Mouse (Mus musculus) lung, postnatal 0 days (tissue): ENCODE measurements at regions not wholly inside any gene's neighbourhood (a gene's known extent, or its start where the extent isn't known, plus 50 kb on each side); places are given as distances from the start of the nearest gene placed in this dataset.

Source experiments
- ATAC-seq: fragments of 200-750 bp; cut with Nextera tagmentation; 2 replicates; pipeline ENCODE4 v1.8.0; 2017; ENCODE audit warnings: moderate library complexity
- DNase-seq: peaks from one replicate; pipeline ENCODE4 v3.0.0-alpha.2; 2016; ENCODE audit warnings: low spot score
- H3K27ac ChIP-seq: fragments of 300-500 bp; sonication (generic); 2 replicates; pipeline ENCODE4 v1.5.1; 2014; ENCODE audit warnings: antibody characterized with exemption, mild to moderate bottlenecking, low read length, mixed read lengths
- H3K27me3 ChIP-seq: fragments of 300-500 bp; sonication (generic); replicated peaks from 2 replicates; pipeline ENCODE4 v1.6.1; 2014; ENCODE audit warnings: low read length, mixed read lengths; ENCODE audit not compliant: insufficient read depth
- H3K36me3 ChIP-seq: fragments of 300-500 bp; sonication (generic); 2 replicates; pipeline ENCODE4 v1.6.1; 2014; ENCODE audit warnings: low read length, mixed read lengths; ENCODE audit not compliant: insufficient read depth
- H3K4me1 ChIP-seq: fragments of 300-500 bp; sonication (generic); 2 replicates; pipeline ENCODE4 v1.6.1; 2014; ENCODE audit warnings: antibody characterized with exemption, low read depth, low read length, mixed read lengths; ENCODE audit not compliant: insufficient read depth
- H3K4me2 ChIP-seq: fragments of 300-500 bp; sonication (generic); replicated peaks from 2 replicates; pipeline ENCODE4 v1.6.1; 2014; ENCODE audit warnings: low read depth, mild to moderate bottlenecking, low read length, moderate library complexity, mixed read lengths
- H3K4me3 ChIP-seq: fragments of 300-500 bp; sonication (generic); 2 replicates; pipeline ENCODE4 v1.5.1; 2014; ENCODE audit warnings: low read depth, low read length
- H3K9ac ChIP-seq: fragments of 300-500 bp; sonication (generic); replicated peaks from 2 replicates; pipeline ENCODE4 v1.6.1; 2014; ENCODE audit warnings: low read depth, mild to moderate bottlenecking
- H3K9me3 ChIP-seq: fragments of 300-500 bp; sonication (generic); 2 replicates; pipeline ENCODE4 v1.6.1; 2016; ENCODE audit warnings: low read length, mixed read lengths
- CTCF ChIP-seq: IDR thresholded peaks from 2 replicates; pipeline ENCODE4 v1.5.1; 2016; ENCODE audit warnings: antibody characterized with exemption, mild to moderate bottlenecking
- EP300 ChIP-seq: IDR thresholded peaks from 2 replicates; pipeline ENCODE4 v1.6.1; 2016; ENCODE audit warnings: antibody characterized with exemption, mild to moderate bottlenecking, control low read depth
- WGBS: fragments of 180-500 bp; shearing (Covaris S2); extraction: QIAGEN DNeasy Blood & Tissue Kit; methylation state at CpG from one replicate; pipeline ENCODE4 v1.1.7; 2014; 5-methylcytosine and 5-hydroxymethylcytosine counted together

DNA sequence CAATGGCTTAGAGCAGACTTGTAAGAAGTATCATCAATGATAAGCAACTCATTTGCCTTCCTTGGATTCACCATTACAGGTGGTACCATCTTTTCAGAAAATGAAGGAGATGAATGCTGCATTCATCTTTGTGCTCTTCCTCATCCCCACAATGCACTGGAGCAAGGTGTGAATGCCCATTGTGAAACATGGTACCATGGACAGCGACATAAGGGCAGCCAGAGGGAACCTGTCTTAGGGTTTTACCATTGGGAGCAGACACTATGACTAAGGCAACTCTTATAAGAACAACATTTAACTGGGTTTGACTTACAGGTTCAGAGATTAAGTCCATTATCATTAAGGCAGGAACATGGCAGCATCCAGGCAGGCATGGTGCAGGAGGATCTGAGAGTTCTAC is 60.1 kb upstream of the Kcnj6 start:
- no peak overlapping the region for H3K27ac ChIP-seq
- H3K4me2 ChIP-seq: no peak overlapping the region
- WGBS: 17% methylated on average over 1 of the region's 1 CpGs
- H3K9me3 ChIP-seq: no peaks in the 10 kb centered on the region
- no peaks in the 10 kb centered on the region for H3K4me1 ChIP-seq
- TF ChIP-seq CTCF (no peak), EP300 (no peak)
- ATAC-seq (no peak), DNase-seq (no peak)
- no peak overlapping the region for H3K4me3 ChIP-seq
- H3K9ac ChIP-seq: no peak overlapping the region
- H3K36me3 ChIP-seq: no peaks in the 10 kb centered on the region
- no peaks in the 10 kb centered on the region for H3K27me3 ChIP-seq

GRCm38 (mm10) chr16:95064423-95064822 is 66.9 kb upstream of the Kcnj6 start:
- no peak overlapping the region for H3K9ac ChIP-seq
- TF ChIP-seq CTCF (no peak), EP300 (no peak)
- H3K4me1 ChIP-seq: no peaks in the 10 kb centered on the region
- no peak overlapping the region for H3K4me3 ChIP-seq
- H3K36me3 ChIP-seq: no peaks in the 10 kb centered on the region
- no peaks in the 10 kb centered on the region for H3K9me3 ChIP-seq
- no peak overlapping the region for H3K4me2 ChIP-seq
- ATAC-seq (no peak), DNase-seq (no peak)
- H3K27me3 ChIP-seq: no peaks in the 10 kb centered on the region
- 85% methylated on average over 6 of the region's 6 CpGs for WGBS
- no peak overlapping the region for H3K27ac ChIP-seq

DNA sequence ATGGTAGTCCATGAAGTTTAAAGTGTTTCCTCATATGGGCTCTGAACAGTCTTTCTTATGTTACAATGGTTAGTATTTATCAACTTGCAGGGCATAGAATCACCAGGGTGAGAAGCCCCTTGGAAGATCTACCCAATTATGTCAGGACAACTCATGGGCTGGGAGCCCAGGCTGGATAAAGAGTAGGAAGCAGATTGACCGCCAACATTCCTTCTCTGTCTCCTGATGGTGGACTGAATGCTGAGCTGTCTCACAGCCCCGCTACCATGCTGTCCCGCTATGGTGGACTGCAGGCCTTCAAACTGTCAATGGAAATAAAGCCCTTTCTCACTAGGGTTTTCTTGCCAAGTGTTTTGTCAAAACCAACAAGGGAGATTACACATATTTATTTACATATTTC is 69.2 kb upstream of the Kcnj6 start:
- ATAC-seq: no peak
- Histone ChIP-seq H3K4me3 (no peak overlapping the region), H3K27ac (no peak overlapping the region), H3K27me3 (no peaks in the 10 kb centered on the region), H3K9me3 (no peaks in the 10 kb centered on the region), H3K36me3 (no peaks in the 10 kb centered on the region), H3K4me2 (no peak overlapping the region), H3K9ac (no peak overlapping the region), H3K4me1 (no peaks in the 10 kb centered on the region)
- 88% methylated on average over 3 of the region's 3 CpGs for WGBS
- TF ChIP-seq EP300: no peak
- no peak for TF ChIP-seq CTCF
- no peak for DNase-seq

GRCm38 (mm10) chr16:95092471-95093221 is 95.1 kb upstream of the Kcnj6 start:
- ATAC-seq (no peak), DNase-seq (no peak)
- 64% methylated on average over 6 of the region's 6 CpGs for WGBS

DNA sequence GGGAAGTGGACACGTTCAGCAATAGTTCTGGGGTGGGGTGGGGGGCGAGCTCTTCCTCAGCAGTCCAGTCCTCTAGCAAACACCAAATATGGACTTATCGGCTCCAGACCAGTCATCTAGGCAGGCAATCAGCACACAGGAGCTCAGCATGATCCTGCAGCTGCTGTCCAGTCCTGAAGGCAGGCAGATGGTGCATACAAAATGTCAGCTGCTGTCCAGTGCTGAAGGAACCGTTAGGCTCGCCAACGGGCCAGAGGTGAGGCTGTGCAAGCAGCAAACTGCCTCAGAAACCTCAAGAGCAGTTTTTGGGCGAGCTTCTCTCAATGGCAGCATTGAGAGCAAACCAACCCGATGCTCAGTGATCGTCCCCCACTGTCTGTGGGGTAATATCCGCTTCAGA is 96.3 kb upstream of the Kcnj6 start:
- Histone ChIP-seq H3K4me2 (no peak overlapping the region), H3K9me3 (no peaks in the 10 kb centered on the region), H3K4me3 (no peak overlapping the region), H3K4me1 (no peaks in the 10 kb centered on the region), H3K36me3 (no peaks in the 10 kb centered on the region), H3K27me3 (no peaks in the 10 kb centered on the region), H3K9ac (no peak overlapping the region), H3K27ac (no peak overlapping the region)
- ATAC-seq (peak; percentile 77), DNase-seq (peak; percentile 85)
- TF ChIP-seq EP300: no peak
- no peak for TF ChIP-seq CTCF
- WGBS: 23% methylated on average over 10 of the region's 10 CpGs

More at GRCm38 (mm10) chr16:95092471-95093221, 95.1 kb upstream of the Kcnj6 start:
- Histone ChIP-seq H3K9ac (no peak overlapping the region), H3K4me1 (no peaks in the 10 kb centered on the region), H3K9me3 (no peaks in the 10 kb centered on the region), H3K4me2 (no peak overlapping the region), H3K4me3 (no peak overlapping the region), H3K27ac (no peak overlapping the region), H3K27me3 (no peaks in the 10 kb centered on the region), H3K36me3 (no peaks in the 10 kb centered on the region)
- TF ChIP-seq EP300 (no peak), CTCF (no peak)

DNA sequence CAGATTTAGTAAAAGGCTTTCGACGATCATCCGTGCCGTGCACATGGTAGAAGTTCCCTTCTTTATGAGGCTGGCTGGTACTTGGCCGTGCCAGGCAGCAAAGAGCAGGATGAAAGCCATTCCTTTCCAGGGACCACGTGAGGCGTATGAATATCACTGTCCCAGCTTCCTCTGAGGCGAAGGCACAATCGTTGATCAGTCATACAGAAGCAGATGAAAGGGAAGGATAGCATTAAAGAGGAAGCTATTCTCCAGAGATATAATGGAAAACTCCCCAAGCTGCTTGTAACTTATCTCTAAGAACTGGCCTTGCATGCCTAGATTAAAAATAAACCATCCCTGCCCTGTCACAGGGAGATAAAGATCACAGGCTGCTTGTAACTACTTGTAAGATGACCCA is 103.5 kb upstream of the Kcnj6 start:
- WGBS: 63% methylated on average over 9 of the region's 9 CpGs
- H3K36me3 ChIP-seq: no peaks in the 10 kb centered on the region
- ATAC-seq: no peak
- TF ChIP-seq EP300 (no peak), CTCF (no peak)
- H3K9me3 ChIP-seq: no peaks in the 10 kb centered on the region
- no peak for DNase-seq
- no peak overlapping the region for H3K4me3 ChIP-seq
- no peaks in the 10 kb centered on the region for H3K4me1 ChIP-seq
- no peak overlapping the region for H3K9ac ChIP-seq
- no peak overlapping the region for H3K27ac ChIP-seq
- H3K4me2 ChIP-seq: no peak overlapping the region
- no peaks in the 10 kb centered on the region for H3K27me3 ChIP-seq
